Mouse (Mus musculus): ENCODE data around the gene Susd2. TPM values are rescaled to one million over a fixed set of nuclear protein-coding genes. Genes with fewer than 3 reads are reported as not detected.

Susd2 gene
- polyA plus RNA-seq, 1 experiment from 2014 or later = 1.9 TPM

- no peak overlapping the region for H3K4me3 ChIP-seq (ENCODE audit: low read depth, low read length)
- no peaks in the 10 kb centered on the region for H3K9me3 ChIP-seq (replicated peaks; ENCODE audit: control insufficient read depth, low read length)
- H3K36me3 ChIP-seq (replicated peaks; ENCODE audit: control insufficient read depth, insufficient read depth, low read depth, low read length) = no peaks in the 10 kb centered on the region
- WGBS = 77% methylated on average over 5 of the region's 5 CpGs
- no peaks in the 10 kb centered on the region for H3K27me3 ChIP-seq (ENCODE audit: control insufficient read depth, insufficient read depth, low read length)
- ATAC-seq (replicated peaks; ENCODE audit: insufficient number of reproducible peaks, low FRiP score, low TSS enrichment, low read depth) (0 out of 2 replicates have a peak, but pooled peaks have one; percentile 60), DNase-seq (ENCODE audit: low spot score) (no peak)
- no peak overlapping the region for H3K9ac ChIP-seq (replicated peaks; ENCODE audit: low read length)
- no peaks in the 10 kb centered on the region for H3K4me1 ChIP-seq (ENCODE audit: control insufficient read depth, insufficient read depth, low read length)
- H3K27ac ChIP-seq (replicated peaks; ENCODE audit: low read depth, low read length) = no peak overlapping the region
- H3K4me2 ChIP-seq (ENCODE audit: low read depth, low read length) = no peak overlapping the region
Measured at GRCm38 (mm10) chr10:75633048-75633447, 10.8 kb downstream of the Susd2 start.

- Histone ChIP-seq H3K4me2 (ENCODE audit: low read depth, low read length) (no peak overlapping the region), H3K27me3 (ENCODE audit: control insufficient read depth, insufficient read depth, low read length) (no peaks in the 10 kb centered on the region), H3K27ac (replicated peaks; ENCODE audit: low read depth, low read length) (no peak overlapping the region), H3K9me3 (replicated peaks; ENCODE audit: control insufficient read depth, low read length) (no peaks in the 10 kb centered on the region), H3K36me3 (replicated peaks; ENCODE audit: control insufficient read depth, insufficient read depth, low read depth, low read length) (no peaks in the 10 kb centered on the region), H3K4me3 (ENCODE audit: low read depth, low read length) (no peak overlapping the region), H3K9ac (replicated peaks; ENCODE audit: low read length) (no peak overlapping the region), H3K4me1 (ENCODE audit: control insufficient read depth, insufficient read depth, low read length) (no peaks in the 10 kb centered on the region)
- DNase-seq (ENCODE audit: low spot score) (peak; percentile 47), ATAC-seq (replicated peaks; ENCODE audit: insufficient number of reproducible peaks, low FRiP score, low TSS enrichment, low read depth) (0 out of 2 replicates have a peak, but pooled peaks have one; percentile 24)
- WGBS = 43% methylated on average over 5 of the region's 5 CpGs
Measured at GRCm38 (mm10) chr10:75632633-75633032, 11.2 kb downstream of the Susd2 start.

DNA sequence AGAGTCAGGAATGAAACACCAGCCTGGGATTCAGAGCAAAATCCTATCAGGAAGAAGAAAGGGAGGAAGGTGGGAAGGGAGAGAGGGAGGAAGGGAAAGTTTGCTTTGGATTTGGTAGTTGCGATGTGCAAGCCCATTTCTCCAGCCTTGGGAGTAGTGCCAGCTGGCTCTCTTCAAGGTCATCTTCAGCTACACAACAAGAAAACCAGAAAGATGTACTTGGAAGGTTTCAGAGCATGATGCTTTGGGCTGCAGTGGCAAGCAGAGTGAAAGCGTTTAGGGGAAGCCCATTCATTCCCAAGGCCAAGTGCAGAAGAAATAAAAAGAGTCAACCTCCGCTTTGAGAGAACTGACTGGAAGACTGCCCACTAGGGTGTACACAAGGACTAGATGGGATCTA lies 16.3 kb downstream of the Susd2 start:
- ATAC-seq (replicated peaks; ENCODE audit: insufficient number of reproducible peaks, low FRiP score, low TSS enrichment, low read depth) = no peak
- Histone ChIP-seq H3K27ac (replicated peaks; ENCODE audit: low read depth, low read length) (no peak overlapping the region), H3K4me3 (ENCODE audit: low read depth, low read length) (no peak overlapping the region), H3K4me1 (ENCODE audit: control insufficient read depth, insufficient read depth, low read length) (no peaks in the 10 kb centered on the region), H3K9me3 (replicated peaks; ENCODE audit: control insufficient read depth, low read length) (no peaks in the 10 kb centered on the region), H3K4me2 (ENCODE audit: low read depth, low read length) (no peak overlapping the region), H3K36me3 (replicated peaks; ENCODE audit: control insufficient read depth, insufficient read depth, low read depth, low read length) (no peaks in the 10 kb centered on the region), H3K9ac (replicated peaks; ENCODE audit: low read length) (no peak overlapping the region), H3K27me3 (ENCODE audit: control insufficient read depth, insufficient read depth, low read length) (no peaks in the 10 kb centered on the region)
- WGBS = 86% methylated on average over 3 of the region's 3 CpGs
- DNase-seq (ENCODE audit: low spot score) = no peak

DNA sequence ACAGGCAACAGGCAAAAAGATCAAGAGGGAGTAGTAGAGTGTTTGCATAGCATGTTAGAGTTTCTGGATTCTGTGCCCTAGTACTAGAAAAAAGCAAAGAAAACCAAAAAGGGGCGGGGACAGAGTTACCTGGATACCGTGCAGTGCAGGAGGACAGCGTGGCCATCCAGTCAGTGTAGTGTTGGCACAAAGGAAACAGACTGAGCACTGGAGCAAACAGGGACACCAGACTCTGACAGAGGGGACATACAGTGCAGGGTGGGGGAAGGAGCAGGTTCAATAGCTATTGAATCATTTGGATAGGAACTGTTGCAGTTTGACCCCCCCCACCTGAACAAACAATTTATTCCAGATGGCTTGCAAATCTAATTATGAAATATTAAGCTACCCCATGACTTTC lies 16.8 kb downstream of the Susd2 start:
- Histone ChIP-seq H3K27ac (replicated peaks; ENCODE audit: low read depth, low read length) (no peak overlapping the region), H3K4me2 (ENCODE audit: low read depth, low read length) (no peak overlapping the region), H3K9ac (replicated peaks; ENCODE audit: low read length) (no peak overlapping the region), H3K4me1 (ENCODE audit: control insufficient read depth, insufficient read depth, low read length) (no peaks in the 10 kb centered on the region), H3K9me3 (replicated peaks; ENCODE audit: control insufficient read depth, low read length) (no peaks in the 10 kb centered on the region), H3K36me3 (replicated peaks; ENCODE audit: control insufficient read depth, insufficient read depth, low read depth, low read length) (no peaks in the 10 kb centered on the region), H3K27me3 (ENCODE audit: control insufficient read depth, insufficient read depth, low read length) (no peaks in the 10 kb centered on the region), H3K4me3 (ENCODE audit: low read depth, low read length) (no peak overlapping the region)
- WGBS = 63% methylated on average over 3 of the region's 3 CpGs
- no peak for ATAC-seq (replicated peaks; ENCODE audit: insufficient number of reproducible peaks, low FRiP score, low TSS enrichment, low read depth)
- DNase-seq (ENCODE audit: low spot score) = no peak

- Histone ChIP-seq H3K4me2 (ENCODE audit: low read depth, low read length) (no peak overlapping the region), H3K36me3 (replicated peaks; ENCODE audit: control insufficient read depth, insufficient read depth, low read depth, low read length) (no peaks in the 10 kb centered on the region), H3K27ac (replicated peaks; ENCODE audit: low read depth, low read length) (no peak overlapping the region), H3K9me3 (replicated peaks; ENCODE audit: control insufficient read depth, low read length) (no peaks in the 10 kb centered on the region), H3K4me3 (ENCODE audit: low read depth, low read length) (no peak overlapping the region), H3K9ac (replicated peaks; ENCODE audit: low read length) (no peak overlapping the region), H3K4me1 (ENCODE audit: control insufficient read depth, insufficient read depth, low read length) (no peaks in the 10 kb centered on the region), H3K27me3 (ENCODE audit: control insufficient read depth, insufficient read depth, low read length) (no peaks in the 10 kb centered on the region)
- DNase-seq (ENCODE audit: low spot score) (no peak), ATAC-seq (replicated peaks; ENCODE audit: insufficient number of reproducible peaks, low FRiP score, low TSS enrichment, low read depth) (no peak)
- 64% methylated on average over 6 of the region's 6 CpGs for whole genome bisulfite sequencing
Measured at GRCm38 (mm10) chr10:75625920-75626319, 17.9 kb downstream of the Susd2 start.

DNA sequence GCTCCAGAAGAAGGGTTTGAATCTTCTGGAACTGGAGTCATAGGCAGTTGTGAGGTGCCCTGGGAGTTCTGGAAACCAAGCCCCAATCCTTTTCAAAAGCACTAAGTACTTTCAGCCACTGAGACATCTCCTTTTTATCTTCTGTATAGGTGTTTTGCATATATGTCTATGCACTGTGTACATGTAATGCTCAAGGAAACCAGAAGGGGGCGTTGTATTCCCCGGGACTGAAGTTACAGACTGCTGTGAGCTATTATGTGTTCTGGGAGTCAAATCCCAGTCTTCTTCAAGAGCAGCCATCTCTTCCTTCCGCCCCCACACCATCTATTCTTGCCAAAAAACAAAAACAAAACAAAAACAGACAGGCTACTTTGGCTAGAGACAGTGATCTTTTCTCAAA lies 23.0 kb downstream of the Susd2 start:
- H3K4me1 ChIP-seq (ENCODE audit: control insufficient read depth, insufficient read depth, low read length) = no peaks in the 10 kb centered on the region
- 47% methylated on average over 3 of the region's 3 CpGs for WGBS

DNA sequence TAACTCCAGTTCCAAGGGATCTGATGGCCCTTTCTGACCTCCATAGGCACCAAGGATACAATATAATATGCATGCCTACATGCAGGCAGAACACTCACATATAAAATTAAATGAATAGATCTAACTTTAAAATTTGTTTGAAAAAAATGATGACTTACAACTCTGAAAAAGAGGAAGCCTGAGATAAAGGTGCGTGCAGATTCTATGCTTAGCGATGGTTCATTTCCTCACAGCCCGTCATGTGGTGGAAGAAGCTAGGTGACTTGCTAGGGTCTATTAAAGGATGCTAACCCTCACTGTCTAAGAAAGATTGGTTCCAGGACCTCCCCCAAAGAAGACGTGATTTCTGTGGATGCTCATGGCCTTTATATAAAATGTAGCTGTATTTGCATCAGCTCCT lies 27.8 kb downstream of the Susd2 start:
- Histone ChIP-seq H3K4me3 (ENCODE audit: low read depth, low read length) (no peak overlapping the region), H3K9me3 (replicated peaks; ENCODE audit: control insufficient read depth, low read length) (no peaks in the 10 kb centered on the region), H3K27me3 (ENCODE audit: control insufficient read depth, insufficient read depth, low read length) (no peaks in the 10 kb centered on the region), H3K4me2 (ENCODE audit: low read depth, low read length) (no peak overlapping the region), H3K27ac (replicated peaks; ENCODE audit: low read depth, low read length) (no peak overlapping the region), H3K9ac (replicated peaks; ENCODE audit: low read length) (no peak overlapping the region), H3K4me1 (ENCODE audit: control insufficient read depth, insufficient read depth, low read length) (no peaks in the 10 kb centered on the region), H3K36me3 (replicated peaks; ENCODE audit: control insufficient read depth, insufficient read depth, low read depth, low read length) (no peaks in the 10 kb centered on the region)
- 91% methylated on average over 4 of the region's 4 CpGs for WGBS
- no peak for DNase-seq (ENCODE audit: low spot score)
- ATAC-seq (replicated peaks; ENCODE audit: insufficient number of reproducible peaks, low FRiP score, low TSS enrichment, low read depth) = no peak

More for the DNA sequence above, 23.0 kb downstream of the Susd2 start:
- DNase-seq (ENCODE audit: low spot score) = no peak
- Histone ChIP-seq H3K4me2 (ENCODE audit: low read depth, low read length) (no peak overlapping the region), H3K9me3 (replicated peaks; ENCODE audit: control insufficient read depth, low read length) (no peaks in the 10 kb centered on the region), H3K27me3 (ENCODE audit: control insufficient read depth, insufficient read depth, low read length) (no peaks in the 10 kb centered on the region), H3K27ac (replicated peaks; ENCODE audit: low read depth, low read length) (no peak overlapping the region), H3K9ac (replicated peaks; ENCODE audit: low read length) (no peak overlapping the region), H3K4me3 (ENCODE audit: low read depth, low read length) (no peak overlapping the region), H3K36me3 (replicated peaks; ENCODE audit: control insufficient read depth, insufficient read depth, low read depth, low read length) (no peaks in the 10 kb centered on the region)
- no peak for ATAC-seq (replicated peaks; ENCODE audit: insufficient number of reproducible peaks, low FRiP score, low TSS enrichment, low read depth)

DNA sequence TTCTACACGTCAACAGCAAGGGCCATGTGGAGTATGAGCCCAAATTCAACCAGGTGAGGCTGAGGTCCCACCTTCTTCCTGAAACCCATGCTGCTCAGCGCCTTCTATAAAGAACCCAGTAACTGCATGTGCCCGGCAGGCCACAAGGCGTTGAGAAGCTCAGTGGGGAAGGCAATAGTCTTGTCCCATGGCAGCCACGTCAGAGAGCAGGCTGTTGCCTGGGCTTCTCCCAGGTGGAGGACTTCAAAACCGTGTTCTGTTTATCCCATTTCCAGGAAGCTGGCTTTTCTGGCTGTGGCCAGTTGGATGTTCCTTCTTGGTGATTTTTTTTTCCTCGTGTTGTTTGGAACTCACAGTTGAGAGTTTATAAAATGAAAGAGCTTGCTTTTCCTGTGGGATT lies 33.3 kb downstream of the Susd2 start:
- WGBS = 60% methylated on average over 7 of the region's 7 CpGs
- H3K4me2 ChIP-seq (ENCODE audit: low read depth, low read length) = no peak overlapping the region
- DNase-seq (ENCODE audit: low spot score) = no peak
- no peak overlapping the region for H3K9ac ChIP-seq (replicated peaks; ENCODE audit: low read length)
- no peaks in the 10 kb centered on the region for H3K4me1 ChIP-seq (ENCODE audit: control insufficient read depth, insufficient read depth, low read length)
- no peak overlapping the region for H3K4me3 ChIP-seq (ENCODE audit: low read depth, low read length)
- no peak for ATAC-seq (replicated peaks; ENCODE audit: insufficient number of reproducible peaks, low FRiP score, low TSS enrichment, low read depth)
- H3K9me3 ChIP-seq (replicated peaks; ENCODE audit: control insufficient read depth, low read length) = no peaks in the 10 kb centered on the region
- no peaks in the 10 kb centered on the region for H3K27me3 ChIP-seq (ENCODE audit: control insufficient read depth, insufficient read depth, low read length)
- no peaks in the 10 kb centered on the region for H3K36me3 ChIP-seq (replicated peaks; ENCODE audit: control insufficient read depth, insufficient read depth, low read depth, low read length)
- no peak overlapping the region for H3K27ac ChIP-seq (replicated peaks; ENCODE audit: low read depth, low read length)

All from embryonic facial prominence, embryonic 11.5 days (tissue).